Mouse (Mus musculus) CH12.LX (cell line): Measurements from ENCODE around the gene Grin3b.

Experiments
- E2F4 ChIP-seq: IDR thresholded peaks from 2 replicates; pipeline ENCODE4 v1.6.1; 2011; ENCODE audit warnings: low read depth, low read length, improper control_type of control experiment; ENCODE audit not compliant: insufficient replicate concordance
- ELF1 ChIP-seq: IDR thresholded peaks from 2 replicates; pipeline ENCODE4 v1.6.1; 2014; ENCODE audit warnings: low read depth, mild to moderate bottlenecking, inconsistent platforms, low read length, improper control_type of control experiment
- EP300 ChIP-seq: IDR thresholded peaks from 2 replicates; pipeline ENCODE4 v1.6.1; 2011; ENCODE audit warnings: low read length, improper control_type of control experiment
- MAFK ChIP-seq: IDR thresholded peaks from 2 replicates; pipeline ENCODE4 v1.6.1; 2011; ENCODE audit warnings: low read length, improper control_type of control experiment; ENCODE audit not compliant: insufficient replicate concordance
- NELFE ChIP-seq: IDR thresholded peaks from 2 replicates; pipeline ENCODE4 v1.6.1; 2011; ENCODE audit warnings: low read depth, low read length, improper control_type of control experiment
- RCOR1 ChIP-seq: conservative IDR thresholded peaks from 2 replicates; pipeline ENCODE4 v1.6.1; 2012; ENCODE audit warnings: low read depth, mild to moderate bottlenecking, inconsistent platforms, low read length, improper control_type of control experiment
- SIN3A ChIP-seq: IDR thresholded peaks from 2 replicates; pipeline ENCODE4 v1.6.1; 2012; ENCODE audit warnings: low read length, improper control_type of control experiment, inconsistent platforms

DNA sequence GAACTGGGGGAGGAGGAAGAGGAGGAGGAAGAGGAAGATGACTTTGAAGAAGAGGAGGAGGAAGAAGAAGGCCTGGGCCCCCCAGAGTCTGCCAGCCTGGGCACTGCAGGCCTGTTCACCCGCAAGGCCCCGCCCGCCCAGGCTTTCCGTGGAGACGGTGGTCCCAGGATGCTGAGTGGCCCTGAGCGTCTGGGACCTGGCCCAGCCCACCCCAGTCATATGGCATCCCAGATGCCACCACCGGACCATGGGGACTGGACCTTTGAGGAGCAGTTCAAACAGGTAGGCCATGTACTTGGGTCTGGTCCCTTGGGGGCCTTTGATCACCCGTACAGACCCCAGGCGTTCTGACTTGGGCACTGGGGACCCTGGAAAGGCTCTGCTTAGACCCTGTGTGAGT is 38.7 kb upstream of the Grin3b start:
- TF ChIP-seq SIN3A (0 out of 2 replicates have a peak, but pooled peaks have one; percentile 8), NELFE (no peak), ELF1 (0 out of 2 replicates have a peak, but pooled peaks have one; percentile 6), MAFK (no peak), EP300 (no peak), RCOR1 (no peak), E2F4 (no peak)
